Mouse (Mus musculus): ENCODE results near the gene Nrxn3. TPM values are rescaled to one million over a fixed set of nuclear protein-coding genes. Genes with fewer than 3 reads are reported as not detected.

Nrxn3 gene
- polyA plus RNA-seq, 1 experiment: 3.0 TPM

DNA sequence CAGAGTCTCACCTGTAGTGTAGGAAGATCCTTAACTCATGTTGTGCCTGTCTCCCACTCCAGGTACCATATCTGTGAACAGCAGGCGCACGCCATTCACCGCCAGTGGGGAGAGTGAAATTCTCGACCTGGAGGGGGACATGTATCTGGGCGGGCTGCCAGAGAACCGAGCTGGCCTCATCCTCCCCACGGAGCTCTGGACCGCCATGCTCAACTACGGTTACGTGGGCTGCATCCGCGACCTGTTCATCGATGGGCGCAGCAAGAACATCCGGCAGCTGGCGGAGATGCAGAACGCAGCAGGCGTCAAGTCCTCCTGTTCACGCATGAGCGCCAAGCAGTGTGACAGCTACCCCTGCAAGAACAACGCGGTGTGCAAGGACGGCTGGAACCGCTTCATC is 537.4 kb downstream of the Nrxn3 start:
- Histone ChIP-seq H3K27me3 (ENCODE audit: control insufficient read depth, insufficient read depth, insufficient read length) (no peaks in the 10 kb centered on the region), H3K4me2 (ENCODE audit: low read depth) (no peak overlapping the region), H3K4me3 (no peak overlapping the region), H3ac (ENCODE audit: control insufficient read depth, insufficient read length) (no peak overlapping the region), H3K36me3 (ENCODE audit: control insufficient read depth, insufficient read depth) (no peaks in the 10 kb centered on the region), H3K79me2 (ENCODE audit: control insufficient read depth, insufficient read depth) (no peaks in the 10 kb centered on the region)
- TF ChIP-seq POLR2AphosphoS2 (IDR thresholded peaks at IDR 0.05; ENCODE audit: insufficient read length, low read depth) (no peak), TCF12 (IDR thresholded peaks at IDR 0.05; ENCODE audit: insufficient read depth, poor library complexity, severe bottlenecking) (no peak), MYOD1 (IDR thresholded peaks at IDR 0.05; ENCODE audit: control insufficient read depth in 1 of 3, insufficient read length in 2 of 3, low read depth in 2 of 3) (no peak), MYOG (IDR thresholded peaks at IDR 0.05; ENCODE audit: control insufficient read depth in 1 of 3, insufficient read depth in 1 of 3, insufficient read length in 2 of 3, low read depth in 2 of 3) (no peak), E2F4 (IDR thresholded peaks at IDR 0.05; ENCODE audit: insufficient read depth) (no peak), MAX (IDR thresholded peaks at IDR 0.05; ENCODE audit: low read depth) (no peak)

DNA sequence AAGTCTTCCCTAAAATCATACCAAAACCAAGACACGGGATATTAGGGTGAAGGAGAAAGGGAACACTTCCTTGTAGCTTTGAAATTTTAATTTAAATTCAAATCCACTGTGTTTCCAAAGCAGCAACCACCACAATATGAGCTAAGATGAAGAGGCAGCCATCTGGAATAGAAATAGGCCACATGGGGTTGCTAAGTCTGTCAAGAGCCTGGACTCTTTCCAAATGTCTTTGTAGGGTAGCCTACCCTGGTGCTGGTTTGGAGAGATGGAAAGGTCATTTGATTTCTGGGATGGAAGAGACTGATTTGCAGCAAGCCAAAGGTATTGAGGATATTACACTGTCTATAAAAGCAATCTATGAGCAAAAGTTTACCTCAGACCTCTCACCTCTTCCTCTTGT is 539.6 kb downstream of the Nrxn3 start:
- Histone ChIP-seq H3K79me2 (ENCODE audit: control insufficient read depth, insufficient read depth) (no peaks in the 10 kb centered on the region), H3K4me3 (no peak overlapping the region), H3K27me3 (ENCODE audit: control insufficient read depth, insufficient read depth, insufficient read length) (no peaks in the 10 kb centered on the region), H3K36me3 (ENCODE audit: control insufficient read depth, insufficient read depth) (no peaks in the 10 kb centered on the region), H3ac (ENCODE audit: control insufficient read depth, insufficient read length) (no peak overlapping the region), H3K4me2 (ENCODE audit: low read depth) (no peak overlapping the region)
- TF ChIP-seq POLR2AphosphoS2 (IDR thresholded peaks at IDR 0.05; ENCODE audit: insufficient read length, low read depth): no peak
- TF ChIP-seq MYOG (IDR thresholded peaks at IDR 0.05; ENCODE audit: control insufficient read depth in 1 of 3, insufficient read depth in 1 of 3, insufficient read length in 2 of 3, low read depth in 2 of 3): no peak
- TF ChIP-seq CEBPB (IDR thresholded peaks at IDR 0.05; ENCODE audit: insufficient read depth, poor library complexity, severe bottlenecking): no peak
- TF ChIP-seq POLR2A (IDR thresholded peaks at IDR 0.05; ENCODE audit: insufficient read length, low read depth): no peak
- TF ChIP-seq E2F4 (IDR thresholded peaks at IDR 0.05; ENCODE audit: insufficient read depth): no peak
- TF ChIP-seq MAX (IDR thresholded peaks at IDR 0.05; ENCODE audit: low read depth): no peak
- TF ChIP-seq USF1 (IDR thresholded peaks at IDR 0.05; ENCODE audit: low read depth): no peak
- TF ChIP-seq TCF3 (IDR thresholded peaks at IDR 0.05; ENCODE audit: insufficient read length, low read depth): no peak
- no peak for TF ChIP-seq REST (IDR thresholded peaks at IDR 0.05; ENCODE audit: insufficient read depth, insufficient read length)
- no peak for TF ChIP-seq MYOD1 (IDR thresholded peaks at IDR 0.05; ENCODE audit: control insufficient read depth in 1 of 3, insufficient read length in 2 of 3, low read depth in 2 of 3)
- no peak for TF ChIP-seq TCF12 (IDR thresholded peaks at IDR 0.05; ENCODE audit: insufficient read depth, poor library complexity, severe bottlenecking)
- no peak for TF ChIP-seq SRF (IDR thresholded peaks at IDR 0.05; ENCODE audit: control insufficient read depth, insufficient read length, low read depth)

DNA sequence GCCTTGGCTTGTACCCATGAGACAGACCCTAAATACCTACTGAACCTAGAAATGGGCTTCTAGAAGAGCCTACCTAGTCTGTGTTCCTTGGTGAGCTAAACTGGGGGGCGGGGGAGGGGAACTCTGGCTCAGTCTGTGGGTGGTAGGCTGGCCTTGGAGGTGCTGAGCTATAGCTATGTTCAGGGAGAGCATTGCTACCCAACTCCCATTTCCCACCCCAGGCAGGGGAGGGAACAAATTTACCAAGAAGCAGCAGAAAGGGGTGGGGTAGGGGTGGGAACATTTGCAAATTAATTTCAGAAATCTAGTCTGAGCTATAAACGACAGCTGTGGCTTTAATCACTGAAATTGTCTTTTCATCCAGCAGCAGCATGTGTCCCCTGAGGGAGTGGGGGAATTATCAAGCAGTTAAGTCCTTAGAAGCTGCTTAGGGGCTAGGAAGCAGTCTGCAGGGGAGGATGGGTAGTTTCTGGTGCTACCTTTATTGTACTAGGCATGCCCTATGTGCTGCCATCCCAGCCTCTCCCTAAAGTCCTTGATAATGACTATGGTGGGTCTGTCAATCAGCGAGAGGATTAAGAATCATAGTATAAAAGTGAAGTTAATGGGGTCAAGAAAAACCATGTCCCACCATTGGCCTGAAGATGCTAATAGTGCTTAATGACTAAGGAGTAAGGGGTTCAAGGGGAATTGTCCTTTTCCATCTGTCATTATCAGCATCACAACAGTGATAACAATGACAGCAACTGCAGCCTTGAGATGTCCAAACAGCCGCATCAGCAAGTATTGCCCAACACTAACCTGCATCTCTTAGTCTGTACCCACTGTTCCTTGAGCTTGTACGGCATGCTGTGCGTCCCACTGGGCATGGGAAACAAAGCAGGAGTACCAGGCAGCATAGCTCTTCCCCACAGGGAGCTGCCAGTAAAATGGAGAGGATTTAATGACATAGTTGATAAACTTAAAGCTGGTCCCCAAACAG is 560.0 kb downstream of the Nrxn3 start:
- no peaks in the 10 kb centered on the region for H3K79me2 ChIP-seq (ENCODE audit: control insufficient read depth, insufficient read depth)
- TF ChIP-seq TCF3 (IDR thresholded peaks at IDR 0.05; ENCODE audit: insufficient read length, low read depth): no peak
- TF ChIP-seq MAX (IDR thresholded peaks at IDR 0.05; ENCODE audit: low read depth): no peak
- no peak for TF ChIP-seq MYOG (IDR thresholded peaks at IDR 0.05; ENCODE audit: control insufficient read depth in 1 of 3, insufficient read depth in 1 of 3, insufficient read length in 2 of 3, low read depth in 2 of 3)
- no peak for TF ChIP-seq POLR2AphosphoS2 (IDR thresholded peaks at IDR 0.05; ENCODE audit: insufficient read length, low read depth)
- TF ChIP-seq POLR2A (IDR thresholded peaks at IDR 0.05; ENCODE audit: insufficient read length, low read depth): no peak
- TF ChIP-seq TCF12 (IDR thresholded peaks at IDR 0.05; ENCODE audit: insufficient read depth, poor library complexity, severe bottlenecking): no peak
- no peak for TF ChIP-seq MYOD1 (IDR thresholded peaks at IDR 0.05; ENCODE audit: control insufficient read depth in 1 of 3, insufficient read length in 2 of 3, low read depth in 2 of 3)
- TF ChIP-seq CEBPB (IDR thresholded peaks at IDR 0.05; ENCODE audit: insufficient read depth, poor library complexity, severe bottlenecking): no peak
- no peak for TF ChIP-seq REST (IDR thresholded peaks at IDR 0.05; ENCODE audit: insufficient read depth, insufficient read length)
- no peak for TF ChIP-seq E2F4 (IDR thresholded peaks at IDR 0.05; ENCODE audit: insufficient read depth)
- TF ChIP-seq SRF (IDR thresholded peaks at IDR 0.05; ENCODE audit: control insufficient read depth, insufficient read length, low read depth): no peak
- no peak for TF ChIP-seq USF1 (IDR thresholded peaks at IDR 0.05; ENCODE audit: low read depth)
- no peaks in the 10 kb centered on the region for H3K27me3 ChIP-seq (ENCODE audit: control insufficient read depth, insufficient read depth, insufficient read length)
- no peak overlapping the region for H3K4me3 ChIP-seq
- no peak overlapping the region for H3ac ChIP-seq (ENCODE audit: control insufficient read depth, insufficient read length)
- H3K4me2 ChIP-seq (ENCODE audit: low read depth): no peak overlapping the region
- no peaks in the 10 kb centered on the region for H3K36me3 ChIP-seq (ENCODE audit: control insufficient read depth, insufficient read depth)

DNA sequence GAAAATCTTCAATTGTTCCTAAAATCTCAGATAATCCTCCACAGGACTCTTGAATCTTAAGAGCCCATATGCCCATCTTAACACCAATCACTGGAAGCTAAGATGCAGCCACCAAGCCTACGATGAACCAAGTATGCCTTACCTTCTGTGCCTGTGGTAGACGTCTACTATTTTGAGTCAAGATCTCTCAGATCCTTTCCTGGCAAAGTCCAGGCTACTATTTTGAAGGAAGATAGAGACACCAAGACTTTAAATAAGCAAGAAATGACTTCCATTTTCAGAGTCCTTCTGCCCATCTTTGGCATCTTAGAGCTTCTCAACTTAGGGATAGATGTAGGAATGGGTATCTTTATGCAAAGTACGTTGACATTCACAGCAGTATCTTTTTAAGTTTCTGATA is 561.7 kb downstream of the Nrxn3 start:
- Histone ChIP-seq H3K79me2 (ENCODE audit: control insufficient read depth, insufficient read depth) (no peaks in the 10 kb centered on the region), H3K4me2 (ENCODE audit: low read depth) (no peak overlapping the region)

DNA sequence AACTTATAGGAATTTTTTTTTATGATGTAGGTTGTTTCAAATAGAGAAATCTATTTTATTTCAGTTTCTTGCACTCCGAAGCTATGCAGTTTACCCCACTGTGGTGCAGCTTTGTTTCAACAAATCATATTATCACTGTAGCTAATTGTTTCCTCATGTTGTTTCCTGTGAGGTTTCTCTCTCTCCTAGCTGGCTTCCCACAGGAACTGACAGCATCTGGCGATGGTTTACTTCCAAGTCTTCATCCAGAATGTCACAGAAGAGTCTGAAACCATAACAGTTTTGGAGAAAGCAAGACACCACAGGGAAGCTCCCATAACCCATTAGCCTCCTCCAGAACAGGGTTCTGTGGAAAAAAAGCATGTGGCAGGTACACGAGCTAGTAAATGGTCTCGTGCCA is 564.4 kb downstream of the Nrxn3 start:
- TF ChIP-seq USF1 (IDR thresholded peaks at IDR 0.05; ENCODE audit: low read depth): no peak
- TF ChIP-seq CEBPB (IDR thresholded peaks at IDR 0.05; ENCODE audit: insufficient read depth, poor library complexity, severe bottlenecking): no peak
- no peak for TF ChIP-seq E2F4 (IDR thresholded peaks at IDR 0.05; ENCODE audit: insufficient read depth)
- no peak overlapping the region for H3ac ChIP-seq (ENCODE audit: control insufficient read depth, insufficient read length)
- H3K4me3 ChIP-seq: no peak overlapping the region
- no peaks in the 10 kb centered on the region for H3K79me2 ChIP-seq (ENCODE audit: control insufficient read depth, insufficient read depth)
- no peaks in the 10 kb centered on the region for H3K27me3 ChIP-seq (ENCODE audit: control insufficient read depth, insufficient read depth, insufficient read length)
- no peaks in the 10 kb centered on the region for H3K36me3 ChIP-seq (ENCODE audit: control insufficient read depth, insufficient read depth)
- H3K4me2 ChIP-seq (ENCODE audit: low read depth): no peak overlapping the region

More for the DNA sequence above, 561.7 kb downstream of the Nrxn3 start:
- Histone ChIP-seq H3K27me3 (ENCODE audit: control insufficient read depth, insufficient read depth, insufficient read length) (no peaks in the 10 kb centered on the region), H3K4me3 (no peak overlapping the region), H3ac (ENCODE audit: control insufficient read depth, insufficient read length) (no peak overlapping the region), H3K36me3 (ENCODE audit: control insufficient read depth, insufficient read depth) (no peaks in the 10 kb centered on the region)
- no peak for TF ChIP-seq USF1 (IDR thresholded peaks at IDR 0.05; ENCODE audit: low read depth)
- no peak for TF ChIP-seq MAX (IDR thresholded peaks at IDR 0.05; ENCODE audit: low read depth)
